Mouse (Mus musculus) midbrain, embryonic 13.5 days (tissue): Measurements from ENCODE around the gene Aff4. TPM values are rescaled to one million over a fixed set of nuclear protein-coding genes. Genes with fewer than 3 reads are reported as not detected.

Experiments
- ATAC-seq: fragments of 200-750 bp; cut with Nextera tagmentation; 2 replicates; pipeline ENCODE4 v1.8.0; 2017; ENCODE audit warnings: mild to moderate bottlenecking, moderate TSS enrichment, moderate library complexity
- H3K27ac ChIP-seq: fragments of 300-500 bp; sonication (generic); 2 replicates; pipeline ENCODE4 v1.5.1; 2015; ENCODE audit warnings: inconsistent platforms, mild to moderate bottlenecking, moderate library complexity
- H3K27me3 ChIP-seq: fragments of 300-500 bp; sonication (generic); 2 replicates; pipeline ENCODE4 v1.6.1; 2015; ENCODE audit warnings: mild to moderate bottlenecking, inconsistent platforms
- H3K36me3 ChIP-seq: fragments of 300-500 bp; sonication (generic); 2 replicates; pipeline ENCODE4 v1.6.1; 2015; ENCODE audit warnings: mild to moderate bottlenecking, inconsistent platforms
- H3K4me1 ChIP-seq: fragments of 300-500 bp; sonication (generic); replicated peaks from 2 replicates; pipeline ENCODE4 v1.6.1; 2015; ENCODE audit warnings: inconsistent platforms
- H3K4me2 ChIP-seq: fragments of 300-500 bp; sonication (generic); replicated peaks from 2 replicates; pipeline ENCODE4 v1.6.1; 2015; ENCODE audit warnings: moderate library complexity, mild to moderate bottlenecking, inconsistent platforms
- H3K4me3 ChIP-seq: fragments of 300-500 bp; sonication (generic); replicated peaks from 2 replicates; pipeline ENCODE4 v1.5.1; 2015; ENCODE audit warnings: mild to moderate bottlenecking, inconsistent platforms
- H3K9ac ChIP-seq: fragments of 300-500 bp; sonication (generic); replicated peaks from 2 replicates; pipeline ENCODE4 v1.6.1; 2015; ENCODE audit warnings: mild to moderate bottlenecking, inconsistent platforms
- H3K9me3 ChIP-seq: fragments of 300-500 bp; sonication (generic); 2 replicates; pipeline ENCODE4 v1.6.1; 2016; ENCODE audit warnings: mild to moderate bottlenecking, inconsistent platforms
- WGBS: fragments of 180-500 bp; shearing (Covaris S2); methylation state at CpG from one replicate; pipeline ENCODE4 v1.1.7; 2015; 5-methylcytosine and 5-hydroxymethylcytosine counted together
- polyA plus RNA-seq: library from polyadenylated mRNA; unstranded; fragments of >200 nt; fragmentation: Nextera tagmentation; extraction: Ambion mirVana; gene quantifications from 2 replicates; pipeline ENCODE4 v1.2.1, GENCODE M21; 2015

Gene Aff4
- polyA plus RNA-seq, 1 experiment from 2014 or later = 81.6 TPM

- Histone ChIP-seq H3K9ac (peak within 1 kb of the TSS; percentile 63), H3K27ac (no peak within 1 kb of the TSS), H3K4me2 (peak within 1 kb of the TSS; percentile 80), H3K27me3 (peaks cover 65% of the 10 kb centered on the region), H3K4me1 (peaks cover 11% of the 10 kb centered on the region), H3K9me3 (no peaks in the 10 kb centered on the region), H3K36me3 (no peaks in the 10 kb centered on the region), H3K4me3 (peak within 1 kb of the TSS; percentile 46)
- ATAC-seq = peak; percentile 71; the same call in 1 of the 2 replicates
- 6% methylated on average over 42 of the region's 42 CpGs for WGBS
Measured at GRCm38 (mm10) chr11:53456474-53457371, 106.1 kb downstream of the Aff4 start, which contains the start of the genes Gm10447 and Shroom1. TSS of gene Gm10447 (minus strand) at chr11:53457110. TSS of gene Shroom1 (plus strand) at chr11:53457205.

- H3K9ac ChIP-seq = peak overlapping the region; percentile 63
Measured at GRCm38 (mm10) chr11:53457372-53457954, 106.8 kb downstream of the Aff4 start.

GRCm38 (mm10) chr11:53458996-53459395 lies 108.4 kb downstream of the Aff4 start:
- H3K27ac ChIP-seq = no peak overlapping the region
- no peaks in the 10 kb centered on the region for H3K36me3 ChIP-seq
- ATAC-seq = no peak
- peaks cover 21% of the 10 kb centered on the region for H3K4me1 ChIP-seq
- peaks cover 88% of the 10 kb centered on the region for H3K27me3 ChIP-seq
- H3K4me3 ChIP-seq = no peak overlapping the region
- no peak overlapping the region for H3K4me2 ChIP-seq
- H3K9me3 ChIP-seq = no peaks in the 10 kb centered on the region
- no peak overlapping the region for H3K9ac ChIP-seq
- WGBS = 64% methylated on average over 3 of the region's 3 CpGs

More at GRCm38 (mm10) chr11:53457372-53457954, 106.8 kb downstream of the Aff4 start:
- Histone ChIP-seq H3K27me3 (peaks cover 72% of the 10 kb centered on the region), H3K4me1 (peaks cover 11% of the 10 kb centered on the region), H3K9me3 (no peaks in the 10 kb centered on the region), H3K27ac (no peak overlapping the region), H3K4me3 (peak overlapping the region; percentile 46), H3K36me3 (no peaks in the 10 kb centered on the region), H3K4me2 (peak overlapping the region; percentile 80)
- peak; percentile 72; the same call in 1 of the 2 replicates for ATAC-seq
- 3% methylated on average over 29 of the region's 29 CpGs for WGBS

GRCm38 (mm10) chr11:53460192-53460591 lies 109.6 kb downstream of the Aff4 start:
- Histone ChIP-seq H3K27me3 (peaks cover 96% of the 10 kb centered on the region), H3K36me3 (no peaks in the 10 kb centered on the region), H3K27ac (no peak overlapping the region), H3K9ac (no peak overlapping the region), H3K9me3 (no peaks in the 10 kb centered on the region), H3K4me2 (no peak overlapping the region), H3K4me1 (peaks cover 23% of the 10 kb centered on the region), H3K4me3 (no peak overlapping the region)
- WGBS = 84% methylated on average over 3 of the region's 3 CpGs
- no peak for ATAC-seq

- no peak overlapping the region for H3K4me2 ChIP-seq
- H3K4me1 ChIP-seq = peaks cover 25% of the 10 kb centered on the region
- peaks cover 97% of the 10 kb centered on the region for H3K27me3 ChIP-seq
- H3K4me3 ChIP-seq = no peak overlapping the region
- H3K27ac ChIP-seq = no peak overlapping the region
- no peaks in the 10 kb centered on the region for H3K36me3 ChIP-seq
- WGBS = 19% methylated on average over 5 of the region's 5 CpGs
- no peaks in the 10 kb centered on the region for H3K9me3 ChIP-seq
- H3K9ac ChIP-seq = no peak overlapping the region
- no peak for ATAC-seq
Measured at GRCm38 (mm10) chr11:53461727-53462126, 111.1 kb downstream of the Aff4 start.

GRCm38 (mm10) chr11:53463551-53464424 lies 113.2 kb downstream of the Aff4 start:
- peak; percentile 27; the same call in 1 of the 2 replicates for ATAC-seq
- H3K4me2 ChIP-seq = peak overlapping the region; percentile 72
- 6% methylated on average over 55 of the region's 55 CpGs for WGBS
- peaks cover 96% of the 10 kb centered on the region for H3K27me3 ChIP-seq
- H3K27ac ChIP-seq = no peak overlapping the region
- H3K36me3 ChIP-seq = no peaks in the 10 kb centered on the region
- H3K4me3 ChIP-seq = peak overlapping the region; percentile 42
- H3K9ac ChIP-seq = peak overlapping the region; percentile 56
- H3K9me3 ChIP-seq = no peaks in the 10 kb centered on the region
- H3K4me1 ChIP-seq = peaks cover 20% of the 10 kb centered on the region

- Histone ChIP-seq H3K4me3 (peak overlapping the region; percentile 22), H3K27me3 (peaks cover 87% of the 10 kb centered on the region), H3K27ac (no peak overlapping the region), H3K4me1 (peaks cover 36% of the 10 kb centered on the region), H3K9me3 (no peaks in the 10 kb centered on the region), H3K4me2 (peak overlapping the region; percentile 53), H3K9ac (no peak overlapping the region; the same call in 1 of the 2 replicates), H3K36me3 (no peaks in the 10 kb centered on the region)
- ATAC-seq = peak; percentile 49
- 5% methylated on average over 40 of the region's 40 CpGs for WGBS
Measured at GRCm38 (mm10) chr11:53466231-53466971, 115.8 kb downstream of the Aff4 start.

- no peak overlapping the region for H3K27ac ChIP-seq
- 0 out of 2 replicates have a peak overlapping the region, but pooled peaks have one; percentile 22 for H3K4me3 ChIP-seq
- peaks cover 83% of the 10 kb centered on the region for H3K27me3 ChIP-seq
- H3K9me3 ChIP-seq = no peaks in the 10 kb centered on the region
- peaks cover 25% of the 10 kb centered on the region for H3K4me1 ChIP-seq
- peak overlapping the region; percentile 54 for H3K4me2 ChIP-seq
- H3K9ac ChIP-seq = no peak overlapping the region
- no peak for ATAC-seq
- H3K36me3 ChIP-seq = no peaks in the 10 kb centered on the region
- 40% methylated on average over 16 of the region's 16 CpGs for WGBS
Measured at GRCm38 (mm10) chr11:53469294-53469967, 118.8 kb downstream of the Aff4 start.

- WGBS = 2% methylated on average over 29 of the region's 29 CpGs
- Histone ChIP-seq H3K9ac (peak within 1 kb of the TSS; percentile 8; the same call in 1 of the 2 replicates), H3K4me2 (peak within 1 kb of the TSS; percentile 54), H3K4me1 (peaks cover 31% of the 10 kb centered on the region), H3K36me3 (no peaks in the 10 kb centered on the region), H3K27ac (peak within 1 kb of the TSS; percentile 30), H3K4me3 (peak within 1 kb of the TSS; percentile 22), H3K27me3 (peaks cover 82% of the 10 kb centered on the region), H3K9me3 (no peaks in the 10 kb centered on the region)
- ATAC-seq = peak; percentile 88
Measured at GRCm38 (mm10) chr11:53469968-53470695, 119.5 kb downstream of the Aff4 start, which contains the start of gene Gm9837. TSS of gene Gm9837 (minus strand) at chr11:53470479.
